Mouse (Mus musculus): Measurements from ENCODE around the gene Rmdn2. TPM values are rescaled to one million over a fixed set of nuclear protein-coding genes. Genes with fewer than 3 reads are reported as not detected.

Rmdn2 gene
- polyA plus RNA-seq, 1 experiment from 2014 or later: 15.2 TPM

DNA sequence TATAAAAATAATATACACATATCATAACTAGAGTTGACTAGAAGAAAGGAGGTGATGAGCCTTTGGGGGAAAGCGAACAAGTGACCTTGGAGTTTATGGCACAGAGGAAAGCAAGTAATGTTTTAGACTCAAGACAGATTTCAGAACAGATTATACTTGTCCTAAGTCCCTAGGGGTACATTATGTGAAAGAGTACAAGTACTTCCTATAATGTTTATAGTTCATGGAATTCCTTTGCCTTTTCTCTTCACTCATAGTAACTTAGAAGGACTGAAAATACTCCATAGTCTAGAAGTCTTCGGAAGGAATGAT lies 52.4 kb downstream of the Rmdn2 start:
- H3K9me3 ChIP-seq (replicated peaks; ENCODE audit: low read length): no peaks in the 10 kb centered on the region
- no peak overlapping the region for H3K27ac ChIP-seq
- 77% methylated on average over 2 of the region's 2 CpGs for WGBS
- no peak for TF ChIP-seq CTCF (IDR thresholded peaks at IDR 0.05; ENCODE audit: low read depth)
- H3K36me3 ChIP-seq (ENCODE audit: insufficient read depth, low read length): no peaks in the 10 kb centered on the region
- H3K4me2 ChIP-seq (ENCODE audit: low read length): no peak overlapping the region
- no peak overlapping the region for H3K4me3 ChIP-seq (replicated peaks; ENCODE audit: low read depth, low read length)
- ATAC-seq (replicated peaks; ENCODE audit: low FRiP score, low read depth) (no peak), DNase-seq (ENCODE audit: low spot score) (peak; percentile 86)
- no peak overlapping the region for H3K9ac ChIP-seq (ENCODE audit: low read depth, low read length)
- no peaks in the 10 kb centered on the region for H3K27me3 ChIP-seq (ENCODE audit: insufficient read depth, low read length)
- no peaks in the 10 kb centered on the region for H3K4me1 ChIP-seq (replicated peaks; ENCODE audit: insufficient read depth, low read length)

- DNase-seq (ENCODE audit: low spot score) (no peak), ATAC-seq (replicated peaks; ENCODE audit: low FRiP score, low read depth) (no peak)
- H3K4me2 ChIP-seq (ENCODE audit: low read length): no peak overlapping the region
- H3K27ac ChIP-seq: no peak overlapping the region
- no peaks in the 10 kb centered on the region for H3K36me3 ChIP-seq (ENCODE audit: insufficient read depth, low read length)
- no peaks in the 10 kb centered on the region for H3K4me1 ChIP-seq (replicated peaks; ENCODE audit: insufficient read depth, low read length)
- TF ChIP-seq CTCF (IDR thresholded peaks at IDR 0.05; ENCODE audit: low read depth): no peak
- H3K9me3 ChIP-seq (replicated peaks; ENCODE audit: low read length): no peaks in the 10 kb centered on the region
- H3K9ac ChIP-seq (ENCODE audit: low read depth, low read length): no peak overlapping the region
- no peak overlapping the region for H3K4me3 ChIP-seq (replicated peaks; ENCODE audit: low read depth, low read length)
- WGBS: 65% methylated on average over 2 of the region's 2 CpGs
- no peaks in the 10 kb centered on the region for H3K27me3 ChIP-seq (ENCODE audit: insufficient read depth, low read length)
Measured at GRCm38 (mm10) chr17:79670837-79671236, 59.2 kb downstream of the Rmdn2 start.

- Histone ChIP-seq H3K4me1 (replicated peaks; ENCODE audit: insufficient read depth, low read length) (no peaks in the 10 kb centered on the region), H3K4me3 (replicated peaks; ENCODE audit: low read depth, low read length) (no peak overlapping the region), H3K4me2 (ENCODE audit: low read length) (no peak overlapping the region), H3K27ac (no peak overlapping the region), H3K9me3 (replicated peaks; ENCODE audit: low read length) (no peaks in the 10 kb centered on the region), H3K9ac (ENCODE audit: low read depth, low read length) (no peak overlapping the region), H3K36me3 (ENCODE audit: insufficient read depth, low read length) (no peaks in the 10 kb centered on the region), H3K27me3 (ENCODE audit: insufficient read depth, low read length) (no peaks in the 10 kb centered on the region)
- DNase-seq (ENCODE audit: low spot score) (no peak), ATAC-seq (replicated peaks; ENCODE audit: low FRiP score, low read depth) (no peak)
- WGBS: 71% methylated on average over 4 of the region's 4 CpGs
- TF ChIP-seq CTCF (IDR thresholded peaks at IDR 0.05; ENCODE audit: low read depth): no peak
Measured at GRCm38 (mm10) chr17:79695106-79695505, 83.4 kb downstream of the Rmdn2 start.

DNA sequence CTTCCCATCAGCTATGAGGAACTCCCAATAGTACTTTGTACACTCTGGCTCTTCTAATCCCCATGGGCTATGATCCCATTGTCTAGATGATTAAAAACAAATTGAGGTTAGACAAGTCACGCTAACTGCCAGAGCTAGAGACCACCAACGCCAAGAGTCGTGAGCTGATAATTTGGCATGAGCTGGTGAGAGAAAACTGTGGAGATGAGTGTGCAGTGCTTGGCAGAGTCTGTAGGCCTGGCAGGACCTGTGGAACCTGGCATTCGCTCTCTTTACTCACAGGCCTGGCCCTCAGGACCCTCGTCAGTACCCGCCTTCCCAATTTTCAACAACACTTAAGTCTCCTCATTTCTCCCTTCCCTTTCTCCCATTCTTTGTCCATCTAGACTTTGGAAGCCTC lies 83.9 kb downstream of the Rmdn2 start:
- Histone ChIP-seq H3K27ac (no peak overlapping the region), H3K4me1 (replicated peaks; ENCODE audit: insufficient read depth, low read length) (no peaks in the 10 kb centered on the region), H3K9ac (ENCODE audit: low read depth, low read length) (no peak overlapping the region), H3K9me3 (replicated peaks; ENCODE audit: low read length) (no peaks in the 10 kb centered on the region), H3K27me3 (ENCODE audit: insufficient read depth, low read length) (no peaks in the 10 kb centered on the region), H3K4me3 (replicated peaks; ENCODE audit: low read depth, low read length) (no peak overlapping the region), H3K36me3 (ENCODE audit: insufficient read depth, low read length) (no peaks in the 10 kb centered on the region), H3K4me2 (ENCODE audit: low read length) (no peak overlapping the region)
- no peak for ATAC-seq (replicated peaks; ENCODE audit: low FRiP score, low read depth)
- 91% methylated on average over 6 of the region's 6 CpGs for WGBS
- DNase-seq (ENCODE audit: low spot score): no peak
- no peak for TF ChIP-seq CTCF (IDR thresholded peaks at IDR 0.05; ENCODE audit: low read depth)

DNA sequence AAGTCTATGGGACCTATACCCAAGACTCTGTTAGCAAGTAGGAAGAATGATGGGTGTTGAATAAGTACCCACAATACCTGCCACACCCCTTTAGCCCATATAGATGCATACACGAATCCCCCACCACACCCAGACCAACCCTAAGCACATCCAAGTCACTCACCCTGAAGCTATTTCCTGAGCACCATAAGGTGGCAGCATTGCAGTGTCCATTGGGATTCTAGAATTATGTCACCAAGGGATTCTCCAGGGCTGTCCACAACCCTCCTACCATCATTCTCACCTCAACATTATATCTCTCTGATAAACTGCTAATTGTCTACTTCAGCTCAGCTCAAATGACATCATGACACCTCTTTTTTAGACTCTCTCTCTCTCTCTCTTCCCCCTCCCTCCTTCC lies 87.5 kb downstream of the Rmdn2 start:
- Histone ChIP-seq H3K27ac (no peak overlapping the region), H3K4me1 (replicated peaks; ENCODE audit: insufficient read depth, low read length) (no peaks in the 10 kb centered on the region), H3K27me3 (ENCODE audit: insufficient read depth, low read length) (no peaks in the 10 kb centered on the region), H3K4me2 (ENCODE audit: low read length) (no peak overlapping the region), H3K9ac (ENCODE audit: low read depth, low read length) (no peak overlapping the region), H3K9me3 (replicated peaks; ENCODE audit: low read length) (no peaks in the 10 kb centered on the region), H3K4me3 (replicated peaks; ENCODE audit: low read depth, low read length) (no peak overlapping the region), H3K36me3 (ENCODE audit: insufficient read depth, low read length) (no peaks in the 10 kb centered on the region)
- TF ChIP-seq CTCF (IDR thresholded peaks at IDR 0.05; ENCODE audit: low read depth): peak; percentile 80
- WGBS: 25% methylated on average over 1 of the region's 1 CpGs
- ATAC-seq (replicated peaks; ENCODE audit: low FRiP score, low read depth) (no peak; the same call in 1 of the 2 replicates), DNase-seq (ENCODE audit: low spot score) (peak; percentile 83)

DNA sequence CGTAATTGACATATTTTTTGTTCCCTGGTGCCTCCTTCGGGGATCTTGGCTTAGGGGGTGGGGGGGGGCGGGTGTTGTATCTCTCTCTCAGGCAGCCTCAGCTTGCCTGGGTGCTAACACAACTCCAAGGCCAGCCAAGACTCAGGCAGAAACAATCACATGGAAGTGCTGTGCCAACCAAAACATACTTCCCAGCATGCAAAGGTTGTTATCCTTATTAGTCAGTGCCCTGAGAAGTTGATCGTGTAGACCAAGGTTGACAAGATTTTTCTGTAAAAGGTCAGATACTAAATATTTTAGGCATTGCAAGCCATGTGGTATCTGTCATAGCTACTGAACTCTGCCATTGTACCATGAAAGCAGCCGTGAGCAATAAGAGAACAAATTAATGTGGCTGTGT lies 89.2 kb downstream of the Rmdn2 start:
- no peak for TF ChIP-seq CTCF (IDR thresholded peaks at IDR 0.05; ENCODE audit: low read depth)
- no peak overlapping the region for H3K4me3 ChIP-seq (replicated peaks; ENCODE audit: low read depth, low read length)

DNA sequence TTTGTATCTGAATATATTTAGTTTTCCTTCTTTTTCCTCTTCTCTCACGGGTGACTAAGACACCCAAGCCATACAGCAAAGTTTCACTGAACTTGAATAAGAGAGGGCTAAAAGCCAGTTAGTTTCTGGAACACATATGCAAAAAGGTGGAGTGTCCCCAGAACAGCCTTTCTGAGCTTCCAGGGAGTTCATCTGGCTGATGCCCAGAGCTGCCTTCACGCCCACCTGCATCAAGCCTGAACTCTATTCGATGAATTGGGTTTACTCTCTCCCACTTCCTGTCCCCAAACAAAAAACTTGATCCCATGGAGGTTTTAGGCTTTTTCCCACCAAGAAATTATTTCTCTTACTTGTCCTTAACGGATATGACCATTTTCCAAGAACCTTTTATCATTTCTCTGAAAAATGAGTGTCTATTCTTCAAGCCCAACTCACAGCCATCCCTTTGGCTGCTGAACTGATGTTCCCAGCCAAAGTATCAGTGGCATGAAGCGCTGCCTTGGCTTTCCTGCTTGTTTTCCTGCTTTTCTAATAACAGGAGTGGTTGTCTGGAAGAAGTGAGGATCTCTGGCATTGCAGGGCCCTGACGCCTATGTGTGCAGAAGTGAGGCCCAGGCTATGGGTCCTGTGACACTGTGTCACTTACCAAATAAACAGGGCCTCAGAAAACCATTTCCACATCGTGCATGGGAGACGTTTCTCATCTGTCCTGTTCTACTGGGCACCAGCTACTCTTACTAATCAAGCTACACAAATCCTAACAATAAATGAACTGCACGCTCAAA lies 94.2 kb downstream of the Rmdn2 start:
- TF ChIP-seq CTCF (IDR thresholded peaks at IDR 0.05; ENCODE audit: low read depth): no peak
- Histone ChIP-seq H3K9me3 (replicated peaks; ENCODE audit: low read length) (no peaks in the 10 kb centered on the region), H3K27ac (no peak overlapping the region), H3K9ac (ENCODE audit: low read depth, low read length) (no peak overlapping the region), H3K27me3 (ENCODE audit: insufficient read depth, low read length) (no peaks in the 10 kb centered on the region), H3K4me3 (replicated peaks; ENCODE audit: low read depth, low read length) (no peak overlapping the region), H3K4me1 (replicated peaks; ENCODE audit: insufficient read depth, low read length) (no peaks in the 10 kb centered on the region), H3K4me2 (ENCODE audit: low read length) (no peak overlapping the region), H3K36me3 (ENCODE audit: insufficient read depth, low read length) (no peaks in the 10 kb centered on the region)
- 68% methylated on average over 9 of the region's 9 CpGs for WGBS
- ATAC-seq (replicated peaks; ENCODE audit: low FRiP score, low read depth) (no peak), DNase-seq (ENCODE audit: low spot score) (no peak)

More for the DNA sequence above, 89.2 kb downstream of the Rmdn2 start:
- Histone ChIP-seq H3K4me1 (replicated peaks; ENCODE audit: insufficient read depth, low read length) (no peaks in the 10 kb centered on the region), H3K36me3 (ENCODE audit: insufficient read depth, low read length) (no peaks in the 10 kb centered on the region), H3K4me2 (ENCODE audit: low read length) (no peak overlapping the region), H3K9me3 (replicated peaks; ENCODE audit: low read length) (no peaks in the 10 kb centered on the region), H3K9ac (ENCODE audit: low read depth, low read length) (no peak overlapping the region), H3K27me3 (ENCODE audit: insufficient read depth, low read length) (no peaks in the 10 kb centered on the region), H3K27ac (no peak overlapping the region)
- DNase-seq (ENCODE audit: low spot score) (peak; percentile 34), ATAC-seq (replicated peaks; ENCODE audit: low FRiP score, low read depth) (no peak)
- WGBS: 69% methylated on average over 5 of the region's 5 CpGs
